Mouse (Mus musculus) stomach, postnatal 0 days (tissue): Measurements from ENCODE around the gene Klrb1b.

Source experiments
- CTCF ChIP-seq: IDR thresholded peaks from 2 replicates; pipeline ENCODE4 v1.5.1; 2016; ENCODE audit warnings: antibody characterized with exemption, low read depth, mild to moderate bottlenecking, moderate library complexity
- EP300 ChIP-seq: optimal IDR thresholded peaks from 2 replicates; pipeline ENCODE3; 2016; ENCODE audit warnings: antibody characterized with exemption

GRCm38 (mm10) chr6:128839921-128840320 lies 13.8 kb upstream of the Klrb1b start:
- TF ChIP-seq CTCF (no peak), EP300 (no peak)
